In genomic region chr14:120910733-120911324, GRCm38 (mm10) we compare ENCODE assay signal across 8 mouse cellular contexts. TPM values are rescaled to one million over a fixed set of nuclear protein-coding genes. Genes with fewer than 3 reads are reported as not detected.
A peak's percentile ranks its signal among the peaks of the same experiment; 100 is the strongest.
DNase-seq lines count a peak whose midpoint lies in the region; ATAC-seq and TF ChIP-seq lines count a peak whose summit lies in the region.

Gene Ipo5 (plus strand): TSS chr14:120911224.

- no peaks in the 10 kb centered on the region for H3K9me3 ChIP-seq in erythroblast, embryonic 14.5 days (ENCODE audit: control insufficient read depth, low read length)
- no peaks in the 10 kb centered on the region for H3K9me3 ChIP-seq in heart, embryonic 12.5 days (replicated peaks)
- no peaks in the 10 kb centered on the region for H3K9me3 ChIP-seq in kidney, postnatal 0 days (replicated peaks; ENCODE audit: low read length)
- no peaks in the 10 kb centered on the region for H3K9me3 ChIP-seq in liver, embryonic 11.5 days (ENCODE audit: control insufficient read depth, low read length)
- no peaks in the 10 kb centered on the region for H3K9me3 ChIP-seq in stomach, embryonic 14.5 days (ENCODE audit: control insufficient read depth, low read depth, low read length)

- peak within 1 kb of the TSS; percentile 74 for H3K4me3 ChIP-seq in C2C12 (ENCODE audit: insufficient read depth, poor library complexity, severe bottlenecking)
- H3K4me3 ChIP-seq in erythroblast, embryonic 14.5 days (replicated peaks), result peak within 1 kb of the TSS; percentile 84
- peak within 1 kb of the TSS; percentile 99 for H3K4me3 ChIP-seq in heart, embryonic 12.5 days
- peak within 1 kb of the TSS; percentile 85 for H3K4me3 ChIP-seq in kidney, postnatal 0 days (replicated peaks; ENCODE audit: low read depth, low read length)
- H3K4me3 ChIP-seq in liver, embryonic 11.5 days (ENCODE audit: low read depth, low read length), result peak within 1 kb of the TSS; percentile 92
- H3K4me3 ChIP-seq in stomach, embryonic 14.5 days (ENCODE audit: low read depth, low read length), result peak within 1 kb of the TSS; percentile 51

- no peaks in the 10 kb centered on the region for H3K27me3 ChIP-seq in C2C12 (ENCODE audit: control insufficient read depth, insufficient read depth, insufficient read length)
- peaks cover 3% of the 10 kb centered on the region for H3K27me3 ChIP-seq in erythroblast, embryonic 14.5 days (ENCODE audit: control insufficient read depth)
- H3K27me3 ChIP-seq in heart, embryonic 12.5 days (replicated peaks), result no peaks in the 10 kb centered on the region
- H3K27me3 ChIP-seq in kidney, postnatal 0 days (ENCODE audit: insufficient read depth, low read length), result no peaks in the 10 kb centered on the region
- no peaks in the 10 kb centered on the region for H3K27me3 ChIP-seq in liver, embryonic 11.5 days (replicated peaks; ENCODE audit: control insufficient read depth, insufficient read depth, low read length)
- H3K27me3 ChIP-seq in stomach, embryonic 14.5 days (ENCODE audit: control insufficient read depth, insufficient read depth, low read length), result no peaks in the 10 kb centered on the region

- peaks cover 44% of the 10 kb centered on the region for H3K79me3 ChIP-seq in C2C12 (ENCODE audit: low read depth)

- H3K36me3 ChIP-seq in C2C12 (ENCODE audit: control insufficient read depth, insufficient read depth), result peaks cover 12% of the 10 kb centered on the region
- H3K36me3 ChIP-seq in erythroblast, embryonic 14.5 days (ENCODE audit: control insufficient read depth), result peaks cover 5% of the 10 kb centered on the region
- no peaks in the 10 kb centered on the region for H3K36me3 ChIP-seq in heart, embryonic 12.5 days
- H3K36me3 ChIP-seq in kidney, postnatal 0 days (ENCODE audit: insufficient read depth, low read length), result no peaks in the 10 kb centered on the region
- H3K36me3 ChIP-seq in liver, embryonic 11.5 days (ENCODE audit: control insufficient read depth, insufficient read depth, low read length), result no peaks in the 10 kb centered on the region
- H3K36me3 ChIP-seq in stomach, embryonic 14.5 days (ENCODE audit: control insufficient read depth, insufficient read depth, low read length), result no peaks in the 10 kb centered on the region

- H3ac ChIP-seq in C2C12 (ENCODE audit: control insufficient read depth, insufficient read length, low read depth), result peak within 1 kb of the TSS; percentile 97

- no peak for TF ChIP-seq CTCF in C2C12 (IDR thresholded peaks at IDR 0.05; ENCODE audit: control insufficient read depth, insufficient read depth, insufficient read length)
- TF ChIP-seq CTCF in brain, embryonic 14.5 days (IDR thresholded peaks at IDR 0.05; ENCODE audit: borderline replicate concordance, extremely low read depth, insufficient read depth, insufficient read length), result no peak
- no peak for TF ChIP-seq CTCF in kidney, postnatal 0 days (IDR thresholded peaks at IDR 0.05; ENCODE audit: low read depth)

- H3K9ac ChIP-seq in heart, embryonic 12.5 days, result peak within 1 kb of the TSS; percentile 94
- peak within 1 kb of the TSS; percentile 88 for H3K9ac ChIP-seq in kidney, postnatal 0 days (ENCODE audit: low read depth, low read length)
- H3K9ac ChIP-seq in liver, embryonic 11.5 days (ENCODE audit: low read depth, low read length), result peak within 1 kb of the TSS; percentile 93
- peak within 1 kb of the TSS; percentile 71 for H3K9ac ChIP-seq in stomach, embryonic 14.5 days (replicated peaks; ENCODE audit: low read depth, low read length)

- ATAC-seq in heart, embryonic 12.5 days (ENCODE audit: insufficient number of reproducible peaks, low FRiP score), result peak; percentile 98
- peak; percentile 97 for ATAC-seq in kidney, postnatal 0 days (replicated peaks; ENCODE audit: low FRiP score, low read depth)
- ATAC-seq in liver, embryonic 11.5 days (replicated peaks; ENCODE audit: low FRiP score), result peak; percentile 96
- peak; percentile 99 for ATAC-seq in stomach, embryonic 14.5 days (ENCODE audit: insufficient number of reproducible peaks, insufficient read depth, low FRiP score, low read depth)

- H3K4me2 ChIP-seq in heart, embryonic 12.5 days, result peak within 1 kb of the TSS; percentile 96
- H3K4me2 ChIP-seq in kidney, postnatal 0 days (ENCODE audit: low read length), result peak within 1 kb of the TSS; percentile 96
- H3K4me2 ChIP-seq in liver, embryonic 11.5 days, result peak within 1 kb of the TSS; percentile 95
- H3K4me2 ChIP-seq in stomach, embryonic 14.5 days (replicated peaks; ENCODE audit: low read depth, low read length), result peak within 1 kb of the TSS; percentile 84

- peaks cover 48% of the 10 kb centered on the region for H3K79me2 ChIP-seq in C2C12 (ENCODE audit: control insufficient read depth, insufficient read depth)

- peak within 1 kb of the TSS; percentile 92 for H3K27ac ChIP-seq in heart, embryonic 12.5 days (ENCODE audit: poor library complexity, severe bottlenecking)
- H3K27ac ChIP-seq in kidney, postnatal 0 days, result peak within 1 kb of the TSS; percentile 96
- peak within 1 kb of the TSS; percentile 89 for H3K27ac ChIP-seq in liver, embryonic 11.5 days (ENCODE audit: low read depth, low read length)
- peak within 1 kb of the TSS; percentile 86 for H3K27ac ChIP-seq in stomach, embryonic 14.5 days (ENCODE audit: low read length)

- H3K4me1 ChIP-seq in erythroblast, embryonic 14.5 days (ENCODE audit: control insufficient read depth), result peaks cover 29% of the 10 kb centered on the region
- H3K4me1 ChIP-seq in heart, embryonic 12.5 days (replicated peaks), result peaks cover 7% of the 10 kb centered on the region; the same call in 1 of the 2 replicates
- peaks cover 7% of the 10 kb centered on the region; the same call in 1 of the 2 replicates for H3K4me1 ChIP-seq in kidney, postnatal 0 days (replicated peaks; ENCODE audit: insufficient read depth, low read length)
- H3K4me1 ChIP-seq in liver, embryonic 11.5 days (replicated peaks; ENCODE audit: control insufficient read depth, insufficient read depth, low read length), result peaks cover 8% of the 10 kb centered on the region
- H3K4me1 ChIP-seq in stomach, embryonic 14.5 days (ENCODE audit: control insufficient read depth, insufficient read depth, low read length), result peaks cover 10% of the 10 kb centered on the region; the same call in 1 of the 2 replicates

- WGBS in heart, embryonic 12.5 days, result 1% methylated on average over 54 of the region's 83 CpGs
- WGBS in kidney, postnatal 0 days, result under 1% methylated on average over 52 of the region's 83 CpGs
- under 1% methylated on average over 60 of the region's 83 CpGs for WGBS in liver, embryonic 11.5 days
- 0% methylated on average over 45 of the region's 83 CpGs for WGBS in stomach, embryonic 14.5 days

- peak; percentile 86 for TF ChIP-seq POLR2A in brain, embryonic 14.5 days (IDR thresholded peaks at IDR 0.05; ENCODE audit: borderline replicate concordance, extremely low read depth, insufficient read depth, insufficient read length, poor library complexity, severe bottlenecking)

- DNase-seq in brain, embryonic 14.5 days (ENCODE audit: low read depth), result peak; percentile 97
- DNase-seq in kidney, postnatal 0 days (ENCODE audit: low spot score), result peak; percentile 95
- DNase-seq in liver, embryonic 11.5 days (ENCODE audit: low spot score), result peak; percentile 97
- peak; percentile 96 for DNase-seq in naive thymus-derived CD4-positive, alpha-beta T cell, adult 2 months (ENCODE audit: low read depth)

TF ChIP-seq in C2C12, 6 proteins besides CTCF, POLR2A, EP300 and RAD21:
- TF ChIP-seq MYOD1 (IDR thresholded peaks at IDR 0.05; ENCODE audit: control insufficient read depth, insufficient read length, low read depth) (no peak), CEBPB (IDR thresholded peaks at IDR 0.05; ENCODE audit: low read depth) (no peak), USF1 (IDR thresholded peaks at IDR 0.05; ENCODE audit: low read depth) (no peak), MYOG (IDR thresholded peaks at IDR 0.05; ENCODE audit: control insufficient read depth, extremely low read depth, insufficient read length) (no peak), MAX (IDR thresholded peaks at IDR 0.05) (no peak), FOSL1 (IDR thresholded peaks at IDR 0.05; ENCODE audit: insufficient read depth, low read length, poor library complexity, severe bottlenecking) (no peak)

RNA-seq across cellular contexts. Expression of gene Ipo5, which starts in this region (rescaled TPM):
- polyA plus RNA-seq in C2C12 (2012; fragmentation: generic; extraction: Trizol), result 89.4 TPM
- polyA plus RNA-seq in brain, embryonic 14.5 days (2012; rRNA removed), result 63.5 and 80.2 TPM in 2 replicates
- polyA plus RNA-seq in erythroblast, embryonic 14.5 days (2012), result 0.42 and 0.47 TPM in 2 replicates
- 98.8 and 103 TPM in 2 replicates for polyA plus RNA-seq in heart, embryonic 12.5 days (2016; fragmentation: Nextera tagmentation; extraction: Ambion mirVana)
- 49.8 and 55.1 TPM in 2 replicates for polyA plus RNA-seq in kidney, postnatal 0 days (2015; fragmentation: Nextera tagmentation; extraction: Ambion mirVana)
- 133 and 150 TPM in 2 replicates for polyA plus RNA-seq in liver, embryonic 11.5 days (2014; fragmentation: Nextera tagmentation; extraction: Ambion mirVana)
- 104 and 111 TPM in 2 replicates for polyA plus RNA-seq in stomach, embryonic 14.5 days (2014; fragmentation: Nextera tagmentation; extraction: Ambion mirVana)

Comparison
In these comparisons a context has a peak if more than half of its experiments do, and no peak if none do; other contexts are left out.
1. Peak in every context shown above with its lines: DNase-seq, ATAC-seq, H3K4me3 ChIP-seq and H3K27ac ChIP-seq.
2. RNA of gene Ipo5 (polyA plus RNA-seq): 133 to 150 TPM in liver, embryonic 11.5 days, 104 to 111 TPM in stomach, embryonic 14.5 days, 98.8 to 103 TPM in heart, embryonic 12.5 days, 89.4 TPM in C2C12 (single experiment), 63.5 to 80.2 TPM in brain, embryonic 14.5 days and 49.8 to 55.1 TPM in kidney, postnatal 0 days; 0.42 to 0.47 TPM in erythroblast, embryonic 14.5 days; every median in the first group is over 10 times any median in the second.